Mouse (Mus musculus) frontal cortex, postnatal 25 days (tissue): ENCODE results near the gene Prss32.
A peak's percentile ranks its signal among the peaks of the same experiment; 100 is the strongest.
"Not testable (repeated sequence)": the region's sequence is repeated elsewhere in the genome, so short reads cannot be mapped to it uniquely, and the experiment has no call there.

Experiments
- DNase-seq, 2 experiments: peaks; one replicate each; pipeline ENCODE4 v3.0.0; 2022; ENCODE audit warnings: low spot score in 2 of 2

Prss32 gene

DNA sequence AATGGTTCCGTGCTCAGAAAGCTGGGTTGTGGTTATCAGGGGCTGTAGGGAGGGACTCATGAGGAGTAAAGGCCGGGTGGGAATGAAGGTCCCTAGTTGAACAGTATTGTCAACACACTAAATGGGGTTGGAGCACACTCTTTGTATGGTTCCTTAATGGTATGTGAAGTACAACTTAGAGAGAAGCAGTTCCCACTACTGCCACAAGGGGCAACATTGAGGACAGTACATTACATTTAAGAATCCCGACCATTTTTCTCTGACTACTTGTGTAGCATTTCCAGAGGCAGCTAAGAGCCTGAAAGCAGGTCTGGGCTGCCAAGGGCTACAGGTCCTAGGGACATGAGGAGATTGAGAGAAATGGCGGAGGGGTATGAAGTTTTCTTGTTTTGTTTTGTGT lies 2.5 kb upstream of the Prss32 start:
- DNase-seq = no peak

DNA sequence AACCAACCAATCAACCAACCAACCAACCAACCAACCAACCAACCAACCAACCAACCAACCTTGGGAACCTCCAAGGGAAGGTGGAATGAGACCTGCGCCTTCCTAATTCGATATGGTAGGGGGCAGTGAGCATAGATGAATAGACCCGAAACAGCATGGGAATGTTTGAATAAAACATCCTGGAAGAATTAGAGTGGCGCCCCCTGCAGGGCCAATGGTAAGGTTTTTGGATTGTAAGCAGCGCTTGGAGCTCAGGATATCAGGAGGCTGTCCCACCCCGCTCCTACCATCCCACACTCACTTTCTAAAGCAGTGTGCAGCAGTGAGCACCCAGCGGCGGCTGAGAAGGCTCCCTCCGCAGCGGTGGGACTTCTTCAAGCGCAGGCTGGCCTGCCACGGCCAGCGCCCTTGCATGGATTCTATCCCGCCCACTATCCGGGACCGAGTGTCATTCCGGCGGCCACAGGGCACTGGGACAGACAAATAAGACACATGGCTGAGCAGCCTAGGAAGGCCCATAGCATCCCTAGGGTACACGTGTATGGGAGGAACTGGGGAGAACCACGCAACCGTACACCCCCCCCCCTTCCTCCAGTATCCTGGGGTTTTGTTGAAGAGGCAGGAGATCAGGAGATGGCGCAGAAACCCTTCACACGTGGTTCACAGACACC lies 379 bp upstream of the Prss32 start:
- no peak for DNase-seq

DNA sequence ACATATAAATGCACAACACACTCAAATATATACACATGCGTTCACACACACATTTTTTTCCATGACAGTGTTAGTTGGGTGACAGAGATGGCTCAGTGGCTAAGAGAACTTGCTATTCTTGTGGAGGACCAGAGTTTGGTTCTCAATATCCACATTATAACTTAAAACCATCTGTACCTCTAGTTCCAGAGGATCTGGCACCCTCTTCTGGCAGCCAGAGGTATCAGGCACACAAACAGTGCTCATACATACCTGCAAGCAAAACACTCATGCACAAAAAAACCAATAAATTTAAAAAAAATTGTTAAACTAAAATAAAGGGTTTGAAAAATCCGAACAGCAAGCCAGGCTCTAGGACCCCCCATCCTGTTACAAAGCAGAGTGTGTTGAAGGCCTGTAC lies 6.4 kb downstream of the Prss32 start:
- DNase-seq = no peak

DNA sequence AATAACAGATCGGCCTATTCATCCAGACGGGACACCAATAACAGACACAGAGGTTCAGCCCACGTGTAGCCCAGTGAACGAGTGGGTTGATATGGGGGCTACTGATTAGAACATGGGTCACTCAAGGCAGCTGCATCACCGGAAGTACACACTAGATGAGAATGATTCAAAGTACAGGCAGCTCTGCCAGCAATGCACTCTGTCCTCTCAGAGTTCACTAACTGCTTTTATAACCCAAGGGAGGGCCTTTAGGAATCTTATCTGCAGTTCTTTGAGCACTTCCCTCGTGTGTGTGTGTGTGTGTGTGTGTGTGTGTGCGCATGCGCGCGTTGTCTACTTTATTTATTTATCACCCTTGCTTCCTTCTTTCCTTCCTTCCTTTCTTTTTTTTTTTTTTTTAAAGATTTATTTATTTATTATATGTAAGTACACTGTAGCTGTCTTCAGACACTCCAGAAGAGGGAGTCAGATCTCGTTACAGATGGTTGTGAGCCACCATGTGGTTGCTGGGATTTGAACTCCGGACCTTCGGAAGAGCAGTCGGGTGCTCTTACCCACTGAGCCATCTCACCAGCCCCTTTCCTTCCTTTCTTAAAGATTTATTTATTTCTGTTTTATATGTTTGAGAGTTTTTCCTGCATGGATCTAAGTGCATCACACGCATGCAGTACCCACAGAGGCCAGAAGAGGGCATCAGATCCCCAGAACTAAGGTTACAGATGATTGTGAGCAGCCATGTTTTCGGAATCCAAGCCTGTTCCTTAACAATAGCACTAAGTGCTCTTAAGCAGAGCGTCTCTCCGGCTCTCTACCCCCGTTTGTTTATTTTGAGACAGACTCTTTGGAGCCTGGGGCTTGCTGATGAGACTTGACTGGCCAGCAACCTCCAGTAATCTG lies 7.4 kb downstream of the Prss32 start:
- DNase-seq = peak; percentile 28 to 57

DNA sequence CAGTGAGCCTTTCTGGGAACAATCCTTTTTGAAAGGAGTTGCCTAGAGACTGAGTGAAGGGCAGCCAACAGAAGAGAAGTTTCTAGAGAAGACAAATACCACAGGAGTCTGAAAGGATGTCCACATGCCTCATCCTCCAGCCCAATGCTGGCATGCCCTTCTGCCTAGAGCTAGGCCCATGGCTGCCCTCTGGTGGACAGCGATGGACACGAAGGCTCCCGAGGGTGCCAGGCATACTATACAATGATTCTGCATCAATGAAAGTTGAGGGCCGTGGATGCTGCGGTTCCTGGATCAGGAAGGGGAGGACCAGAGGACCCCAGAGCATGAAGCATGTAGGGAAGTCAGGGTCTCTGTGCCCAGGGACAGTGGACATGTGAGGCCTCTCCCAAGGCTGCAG lies 9.6 kb downstream of the Prss32 start:
- DNase-seq = no peak

DNA sequence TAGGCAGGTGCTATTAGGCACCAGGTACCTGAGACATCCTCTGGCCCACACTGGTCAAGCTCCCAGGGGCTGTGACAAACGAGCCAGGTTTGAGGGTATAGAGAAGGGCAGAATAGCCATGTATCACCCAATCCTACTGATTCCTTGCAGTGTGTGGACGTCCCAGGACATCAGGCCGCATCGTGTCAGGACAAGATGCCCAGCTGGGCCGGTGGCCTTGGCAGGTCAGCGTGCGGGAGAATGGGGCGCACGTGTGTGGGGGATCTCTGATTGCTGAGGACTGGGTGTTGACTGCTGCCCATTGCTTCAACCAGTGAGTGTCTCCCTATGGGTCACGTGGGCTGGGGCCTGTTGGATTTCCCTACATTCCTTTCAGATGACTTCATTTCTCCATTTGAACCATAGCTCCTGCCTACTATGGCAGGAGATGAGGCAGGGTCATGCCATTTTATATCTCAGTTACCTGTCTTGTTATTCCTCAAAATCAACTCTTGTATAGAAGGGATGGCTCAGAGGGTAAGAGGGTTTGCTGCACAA lies 10.6 kb downstream of the Prss32 start:
- no peak for DNase-seq

DNA sequence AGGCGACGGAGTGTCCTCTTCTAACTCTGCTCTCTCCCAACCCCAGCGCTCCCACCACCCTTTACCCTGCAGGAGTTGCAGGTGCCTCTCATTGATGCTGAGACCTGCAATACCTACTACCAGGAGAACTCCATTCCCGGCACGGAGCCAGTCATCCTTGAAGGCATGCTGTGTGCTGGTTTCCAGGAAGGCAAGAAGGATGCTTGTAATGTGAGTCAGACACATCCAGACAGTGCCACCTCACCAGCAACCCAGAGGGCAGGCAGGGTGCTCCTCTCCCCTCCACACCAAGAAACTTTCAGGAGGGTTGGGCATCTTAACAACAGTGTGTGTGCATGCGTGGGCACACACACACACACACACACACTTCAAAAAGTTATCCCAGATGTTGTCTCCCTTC lies 13.5 kb downstream of the Prss32 start:
- no peak for DNase-seq

DNA sequence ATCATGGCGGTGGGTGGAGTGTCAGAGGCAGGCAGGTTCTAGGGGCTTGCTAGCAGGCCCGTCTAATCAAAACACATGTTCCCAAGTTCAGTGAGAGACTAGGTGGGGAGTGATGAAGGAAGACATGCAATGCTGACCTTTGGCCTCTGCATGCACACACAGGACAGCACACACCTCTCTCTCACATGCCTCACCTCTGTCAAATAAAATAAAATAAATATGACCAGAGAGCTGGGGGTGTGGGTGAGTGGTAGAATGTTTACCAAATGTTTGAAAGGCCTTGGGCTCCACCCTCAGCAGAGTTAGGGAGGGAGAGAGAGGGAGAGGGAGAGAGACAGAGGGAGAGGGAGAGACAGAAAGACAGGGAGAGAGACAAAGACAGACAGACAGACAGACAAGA lies 14.3 kb downstream of the Prss32 start:
- no peak for DNase-seq

DNA sequence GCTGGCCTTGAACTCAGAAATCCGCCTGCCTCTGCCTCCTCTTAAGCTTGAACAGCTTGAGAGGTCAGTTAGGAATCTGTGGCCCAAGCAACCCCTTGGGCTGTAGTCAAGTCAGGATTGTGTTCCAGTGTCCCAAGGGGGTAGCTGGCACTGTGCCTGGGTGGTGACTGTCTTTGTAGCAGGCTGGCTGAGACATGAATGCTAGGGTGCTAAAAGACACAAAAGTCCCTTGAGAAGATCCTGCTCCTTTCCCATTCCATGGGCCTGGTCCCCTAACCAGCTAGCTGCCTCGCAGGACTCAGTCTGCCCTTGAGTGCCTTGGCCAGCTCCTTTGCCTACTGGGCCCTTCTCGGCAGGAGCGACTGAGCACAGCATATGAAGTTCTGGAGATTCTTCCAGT lies 19.3 kb downstream of the Prss32 start:
- no peak for DNase-seq

DNA sequence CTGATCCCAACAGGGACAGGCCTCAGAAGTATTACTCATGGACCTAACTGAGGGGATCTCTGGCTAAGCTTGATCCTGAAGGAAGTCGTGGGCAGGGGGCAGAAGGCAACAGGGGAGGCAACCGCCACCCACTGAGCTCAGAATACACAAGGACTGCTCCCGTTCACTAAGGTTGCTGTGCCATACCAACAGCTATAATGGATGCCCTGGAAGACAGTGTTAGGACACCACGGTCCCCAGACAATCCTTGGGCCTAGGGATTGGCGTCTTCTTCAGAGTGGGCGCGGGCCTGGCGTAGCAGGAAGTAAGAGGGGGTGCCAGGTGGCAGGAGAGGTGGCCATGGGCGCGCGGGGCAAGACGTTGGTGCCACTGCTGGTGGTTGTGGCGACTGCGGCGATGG lies 24.1 kb downstream of the Prss32 start, which contains the start of gene Prss21:
Gene Prss21 (plus strand): TSS at position 301 of the 400 bp plus-strand sequence.
- DNase-seq = no peak

DNA sequence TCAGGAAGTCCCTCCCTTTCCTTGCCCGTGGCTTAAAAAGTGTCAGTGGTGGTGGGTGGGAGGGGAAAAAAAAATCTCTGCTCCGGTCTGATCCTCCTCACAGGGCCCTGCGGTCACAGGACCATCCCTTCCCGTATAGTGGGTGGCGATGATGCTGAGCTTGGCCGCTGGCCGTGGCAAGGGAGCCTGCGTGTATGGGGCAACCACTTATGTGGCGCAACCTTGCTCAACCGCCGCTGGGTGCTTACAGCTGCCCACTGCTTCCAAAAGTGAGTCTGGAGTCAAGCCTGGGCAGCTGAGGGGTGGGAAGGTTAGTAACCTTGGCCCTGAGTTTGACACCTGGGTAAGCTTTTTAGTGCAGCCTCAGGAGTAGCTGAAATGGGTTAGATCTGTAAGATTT lies 24.9 kb downstream of the Prss32 start:
- no peak for DNase-seq

DNA sequence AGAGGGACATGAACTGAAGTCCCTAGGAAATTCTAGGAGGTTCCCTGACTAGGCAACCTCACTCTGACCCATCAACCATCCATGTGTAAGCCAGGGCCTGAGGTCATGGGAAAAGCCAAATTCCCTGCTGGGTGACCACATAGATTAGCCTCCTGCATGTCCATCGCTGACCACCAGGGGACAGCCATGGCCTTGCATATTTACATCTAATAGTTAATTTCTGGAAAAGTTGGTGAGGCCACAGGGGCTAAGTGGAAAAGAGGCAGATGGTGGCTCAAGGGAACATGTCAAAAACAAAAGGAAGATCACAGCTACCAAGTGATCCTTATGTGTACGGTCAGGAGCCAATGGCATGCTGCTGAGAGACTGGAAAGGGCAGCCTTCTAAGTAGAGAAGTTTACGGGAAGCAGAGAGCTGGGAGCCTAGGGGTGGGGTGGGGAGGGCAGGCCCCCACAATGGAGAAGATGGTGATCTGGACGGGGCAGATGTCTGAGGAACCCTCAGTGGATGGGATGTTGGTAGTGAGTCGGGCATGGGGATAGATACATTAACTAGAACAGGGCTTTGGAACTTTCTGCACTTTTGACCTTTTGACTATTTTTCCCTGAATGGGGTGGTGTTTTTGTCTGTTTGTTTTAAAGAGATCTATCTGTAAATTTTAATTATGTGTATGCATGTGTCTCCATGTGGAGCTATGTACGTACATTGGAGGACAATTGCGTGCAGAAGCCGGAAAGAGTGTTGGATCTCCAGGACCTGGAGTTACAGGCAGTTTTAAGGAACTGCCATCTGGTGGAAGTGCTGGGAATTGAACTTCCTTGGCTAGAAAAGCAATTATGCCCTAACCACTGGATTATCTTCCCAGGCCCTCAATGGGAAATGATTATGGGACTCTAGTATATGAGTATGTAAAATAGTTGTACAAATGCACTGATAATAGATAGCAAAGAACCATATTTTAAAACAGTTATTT lies 30.5 kb downstream of the Prss32 start:
- no peak for DNase-seq

DNA sequence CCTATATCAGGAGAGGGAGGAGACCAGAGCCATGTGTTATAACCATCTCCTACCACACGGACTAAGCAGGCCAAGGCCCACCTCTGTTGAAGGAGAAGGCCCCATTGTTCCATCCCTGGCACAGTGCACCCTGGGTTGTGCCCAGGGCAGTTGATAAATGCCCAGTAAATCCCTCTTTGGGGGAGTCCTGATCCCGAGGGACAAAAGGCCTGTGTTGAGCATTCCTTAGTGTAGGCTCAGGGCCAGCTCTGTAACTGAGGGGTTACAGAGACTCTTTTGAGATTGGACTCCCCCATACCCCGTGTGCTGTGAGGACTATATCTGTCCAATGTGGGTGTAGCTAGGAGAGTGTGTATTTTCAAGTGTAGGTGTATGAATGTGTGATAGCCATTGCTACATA lies 33.1 kb downstream of the Prss32 start:
- no peak for DNase-seq

DNA sequence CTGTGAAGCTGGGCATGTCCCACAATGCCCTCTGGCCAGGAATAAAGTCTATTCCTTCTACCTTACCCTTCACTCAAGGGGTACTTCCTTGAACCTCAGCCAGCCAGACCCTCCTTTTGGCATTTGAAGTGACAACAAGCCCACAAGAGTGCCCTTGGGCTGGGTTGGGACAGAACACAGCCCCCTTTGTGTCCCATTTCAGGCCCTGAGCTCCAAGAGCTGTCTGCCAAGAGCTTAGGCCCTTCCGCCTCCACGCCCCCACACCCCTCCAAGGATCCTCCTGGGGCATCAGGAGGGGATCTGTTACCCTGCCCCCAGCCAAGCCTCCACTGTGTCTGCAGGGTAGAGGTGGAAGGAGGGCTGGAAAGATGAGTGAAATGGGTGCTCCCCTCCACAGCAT lies 33.5 kb downstream of the Prss32 start:
- no peak for DNase-seq

DNA sequence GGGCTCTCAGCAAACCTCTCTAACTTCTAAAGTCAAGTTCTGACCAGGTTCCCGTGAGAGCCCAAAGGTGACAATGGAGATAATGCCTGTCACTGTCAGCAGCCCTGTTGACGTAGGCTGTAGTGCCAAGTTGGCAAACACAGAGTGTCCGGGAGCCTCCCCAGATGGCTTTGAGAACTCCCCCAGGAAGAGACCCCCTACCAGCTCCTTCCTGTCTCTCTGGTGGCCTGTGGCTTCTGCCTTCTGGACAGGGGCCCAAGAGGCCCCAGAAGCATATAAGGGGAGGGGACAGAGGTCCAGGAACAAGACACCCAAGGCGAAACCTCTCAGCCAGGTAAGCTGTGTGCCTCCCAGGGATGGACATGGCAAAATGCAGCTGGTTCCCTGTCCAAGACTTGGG lies 36.9 kb downstream of the Prss32 start, which contains the start of the genes Dcpp1 and Dcpp2:
Gene Dcpp1 (plus strand): TSS at position 301 of the 400 bp plus-strand sequence.
Gene Dcpp2 (plus strand): TSS at position 305 of the 400 bp plus-strand sequence.
- not testable (repeated sequence) for DNase-seq
